Mouse (Mus musculus) ES-E14 (cell line): ENCODE measurements at regions not wholly inside any gene's neighbourhood (a gene's known extent, or its start where the extent isn't known, plus 50 kb on each side); places are given as distances from the start of the nearest gene placed in this dataset.

Experiments used
- DNase-seq: peaks from one replicate; pipeline ENCODE4 v3.0.0-alpha.2; 2013; ENCODE audit warnings: low read depth, low spot score
- H3K27ac ChIP-seq: 2 replicates; pipeline ENCODE4 v1.5.1; 2012; ENCODE audit warnings: low read depth, mild to moderate bottlenecking, low read length, moderate library complexity, mixed read lengths; ENCODE audit not compliant: poor library complexity, insufficient read depth, severe bottlenecking
- H3K36me3 ChIP-seq: 2 replicates; pipeline ENCODE4 v1.6.1; 2012; ENCODE audit warnings: mild to moderate bottlenecking, low read length, moderate library complexity, mixed read lengths; ENCODE audit not compliant: control insufficient read depth, poor library complexity, insufficient read depth, severe bottlenecking
- H3K4me1 ChIP-seq, 2 experiments: fragments of 150-350 bp in 1 of 2; sonication (generic) in 1 of 2; 2 replicates each; pipeline ENCODE4 v1.6.1; 2012; ENCODE audit warnings: low read length in 2 of 2, mild to moderate bottlenecking in 1 of 2, mixed read lengths in 1 of 2; ENCODE audit not compliant: control insufficient read depth in 2 of 2, insufficient read depth in 2 of 2, poor library complexity in 1 of 2
- H3K4me3 ChIP-seq, 2 experiments: fragments of 150-350 bp in 1 of 2; sonication (generic) in 1 of 2; 2 replicates each; pipeline ENCODE4 v1.5.1; 2012; ENCODE audit warnings: low read length in 2 of 2, low read depth in 1 of 2, mild to moderate bottlenecking in 1 of 2, mixed read lengths in 1 of 2; ENCODE audit not compliant: insufficient read depth in 1 of 2, poor library complexity in 1 of 2, severe bottlenecking in 1 of 2
- H3K9ac ChIP-seq: 2 replicates; pipeline ENCODE4 v1.6.1; 2012; ENCODE audit warnings: low read depth, mild to moderate bottlenecking, low read length, mixed read lengths; ENCODE audit not compliant: poor library complexity, insufficient read depth, severe bottlenecking
- H3K9me3 ChIP-seq: fragments of 150-350 bp; sonication (generic); 2 replicates; pipeline ENCODE4 v1.6.1; 2012; ENCODE audit warnings: low read depth, mild to moderate bottlenecking, low read length; ENCODE audit not compliant: control insufficient read depth, insufficient read depth
- CHD2 ChIP-seq: IDR thresholded peaks from 2 replicates; pipeline ENCODE4 v1.6.1; 2014; ENCODE audit warnings: mild to moderate bottlenecking, low read depth, low read length, inconsistent platforms
- HCFC1 ChIP-seq: IDR thresholded peaks from 2 replicates; pipeline ENCODE4 v1.6.1; 2012; ENCODE audit warnings: low read length, inconsistent platforms, borderline replicate concordance; ENCODE audit not compliant: insufficient read depth
- MAFK ChIP-seq: IDR thresholded peaks from 2 replicates; pipeline ENCODE4 v1.6.1; 2014; ENCODE audit warnings: mild to moderate bottlenecking, low read depth, low read length, inconsistent platforms; ENCODE audit not compliant: insufficient read depth
- ZC3H11A ChIP-seq: IDR thresholded peaks from 2 replicates; pipeline ENCODE4 v1.6.1; 2012; ENCODE audit warnings: low read depth, mild to moderate bottlenecking, inconsistent platforms, low read length, borderline replicate concordance
- ZNF384 ChIP-seq: IDR thresholded peaks from 2 replicates; pipeline ENCODE4 v1.6.1; 2012; ENCODE audit warnings: low read depth, low read length, inconsistent platforms
- in situ Hi-C, 2 experiments: fragments of 600-800 bp; cut with MboI; formaldehyde crosslinking; loops; one replicate each; pipeline ENCODE4 v1.15.1; 2025; ENCODE audit warnings: low sequenced_read_pairs in 2 of 2, inconsistent platforms in 1 of 2; ENCODE audit not compliant: unreplicated experiment in 2 of 2

GRCm38 (mm10) chr1:71864749-71865148 lies 211.7 kb upstream of the Fn1 start:
- Histone ChIP-seq H3K4me1 (no peaks in the 10 kb centered on the region), H3K4me3 (no peak overlapping the region), H3K27ac (no peak overlapping the region), H3K36me3 (no peaks in the 10 kb centered on the region), H3K9ac (no peak overlapping the region), H3K9me3 (no peaks in the 10 kb centered on the region)
- no peak for DNase-seq
- in situ Hi-C loops: no loop called here
- no peak for TF ChIP-seq MAFK
- TF ChIP-seq HCFC1: no peak
- no peak for TF ChIP-seq ZNF384

GRCm38 (mm10) chr1:71853212-71853611 lies 200.2 kb upstream of the Fn1 start:
- no peak for DNase-seq
- H3K9ac ChIP-seq: no peak overlapping the region
- no peaks in the 10 kb centered on the region for H3K9me3 ChIP-seq
- no peak for TF ChIP-seq ZC3H11A
- no peak for TF ChIP-seq MAFK
- TF ChIP-seq HCFC1: no peak
- TF ChIP-seq ZNF384: no peak
- TF ChIP-seq CHD2: no peak
- H3K4me1 ChIP-seq: no peaks in the 10 kb centered on the region
- H3K27ac ChIP-seq: no peak overlapping the region
- in situ Hi-C loops: no loop called here
- H3K36me3 ChIP-seq: no peaks in the 10 kb centered on the region
- H3K4me3 ChIP-seq: no peak overlapping the region

- H3K27ac ChIP-seq: no peak overlapping the region
- H3K4me3 ChIP-seq: no peak overlapping the region
- no peaks in the 10 kb centered on the region for H3K36me3 ChIP-seq
- TF ChIP-seq ZC3H11A (no peak), MAFK (no peak), ZNF384 (no peak), HCFC1 (no peak), CHD2 (no peak)
- no peak for DNase-seq
- H3K9ac ChIP-seq: no peak overlapping the region
- no peaks in the 10 kb centered on the region for H3K4me1 ChIP-seq
- in situ Hi-C loops: no loop called here
- no peaks in the 10 kb centered on the region for H3K9me3 ChIP-seq
These were observed 198.3 kb upstream of the Fn1 start for GRCm38 (mm10) chr1:71851268-71851667.

- Histone ChIP-seq H3K4me1 (no peaks in the 10 kb centered on the region), H3K36me3 (no peaks in the 10 kb centered on the region), H3K27ac (no peak overlapping the region), H3K9me3 (no peaks in the 10 kb centered on the region), H3K4me3 (no peak overlapping the region), H3K9ac (no peak overlapping the region)
- no peak for DNase-seq
- TF ChIP-seq MAFK (no peak), HCFC1 (no peak), CHD2 (no peak), ZNF384 (no peak), ZC3H11A (no peak)
- in situ Hi-C loops: no loop called here
These were observed 195.7 kb upstream of the Fn1 start for GRCm38 (mm10) chr1:71848656-71849055.

GRCm38 (mm10) chr1:71844938-71845685 lies 192.1 kb upstream of the Fn1 start:
- Histone ChIP-seq H3K4me3 (no peak overlapping the region), H3K9me3 (no peaks in the 10 kb centered on the region), H3K4me1 (no peaks in the 10 kb centered on the region), H3K36me3 (no peaks in the 10 kb centered on the region), H3K9ac (no peak overlapping the region), H3K27ac (no peak overlapping the region)
- no peak for DNase-seq
- TF ChIP-seq MAFK (no peak), ZC3H11A (no peak), CHD2 (no peak), HCFC1 (no peak), ZNF384 (no peak)
- in situ Hi-C loops: no loop called here
